Mouse (Mus musculus): ENCODE results near the gene Arhgef2. TPM values are rescaled to one million over a fixed set of nuclear protein-coding genes. Genes with fewer than 3 reads are reported as not detected.
"Not testable (repeated sequence)": the region's sequence is repeated elsewhere in the genome, so short reads cannot be mapped to it uniquely, and the experiment has no call there.

Gene Arhgef2
- polyA plus RNA-seq (2012; rRNA removed) = 164 and 192 TPM in 2 replicates

DNA sequence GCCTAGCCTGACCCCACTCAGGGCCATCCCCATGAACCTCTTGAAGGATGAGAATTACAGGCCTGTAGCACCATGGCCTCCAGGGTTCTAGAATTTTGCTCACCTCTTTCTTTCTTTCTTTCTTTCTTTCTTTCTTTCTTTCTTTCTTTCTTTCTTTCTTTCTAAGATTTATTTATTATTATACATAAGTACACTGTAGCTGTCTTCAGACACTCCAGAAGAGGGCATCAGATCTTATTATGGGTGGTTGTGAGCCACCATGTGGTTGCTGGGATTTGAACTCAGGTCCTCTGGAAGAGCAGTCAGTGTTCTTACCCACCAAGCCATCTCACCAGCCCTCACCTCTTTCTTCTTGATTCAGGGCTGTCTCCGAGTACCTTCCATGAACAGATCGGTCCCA, at the start of gene Arhgef2:
Arhgef2 (plus strand) TSS at position 301 of the 400 bp plus-strand sequence.
- H3K27me3 ChIP-seq (ENCODE audit: control insufficient read depth, insufficient read depth, low read length); H3K36me3 ChIP-seq (ENCODE audit: control insufficient read depth, insufficient read depth, low read length); H3K4me1 ChIP-seq (replicated peaks; ENCODE audit: control insufficient read depth, insufficient read depth, low read length); DNase-seq; H3K4me3 ChIP-seq (ENCODE audit: control insufficient read depth, insufficient read depth, low read length); H3K27ac ChIP-seq (ENCODE audit: control insufficient read depth, insufficient read depth, low read length): not testable (repeated sequence)
- 94% methylated on average over 2 of the region's 2 CpGs for WGBS

GRCm38 (mm10) chr3:88556616-88557015, 49.1 kb upstream of the Arhgef2 start:
- Histone ChIP-seq H3K4me1 (replicated peaks; ENCODE audit: control insufficient read depth, insufficient read depth, low read length) (peaks cover 9% of the 10 kb centered on the region), H3K27me3 (ENCODE audit: control insufficient read depth, insufficient read depth, low read length) (no peaks in the 10 kb centered on the region), H3K27ac (ENCODE audit: control insufficient read depth, insufficient read depth, low read length) (no peak overlapping the region), H3K4me3 (ENCODE audit: control insufficient read depth, insufficient read depth, low read length) (no peak overlapping the region), H3K36me3 (ENCODE audit: control insufficient read depth, insufficient read depth, low read length) (peaks cover 19% of the 10 kb centered on the region)
- WGBS = 95% methylated on average over 8 of the region's 8 CpGs
- no peak for TF ChIP-seq POLR2A (IDR thresholded peaks at IDR 0.05; ENCODE audit: control insufficient read depth, extremely low read depth, insufficient read depth, low read length, poor library complexity)
- no peak for DNase-seq

GRCm38 (mm10) chr3:88559596-88559995, 46.2 kb upstream of the Arhgef2 start:
- H3K27ac ChIP-seq (ENCODE audit: control insufficient read depth, insufficient read depth, low read length) = no peak overlapping the region
- H3K4me1 ChIP-seq (replicated peaks; ENCODE audit: control insufficient read depth, insufficient read depth, low read length) = peaks cover 5% of the 10 kb centered on the region; the same call in 1 of the 2 replicates
- H3K27me3 ChIP-seq (ENCODE audit: control insufficient read depth, insufficient read depth, low read length) = no peaks in the 10 kb centered on the region
- WGBS = over 99% methylated on average over 9 of the region's 9 CpGs
- DNase-seq = no peak
- H3K4me3 ChIP-seq (ENCODE audit: control insufficient read depth, insufficient read depth, low read length) = no peak overlapping the region
- TF ChIP-seq CTCF (IDR thresholded peaks at IDR 0.05; ENCODE audit: borderline replicate concordance, control insufficient read depth, extremely low read depth, insufficient read depth, low read length, poor library complexity) (no peak), POLR2A (IDR thresholded peaks at IDR 0.05; ENCODE audit: control insufficient read depth, extremely low read depth, insufficient read depth, low read length, poor library complexity) (no peak)
- peaks cover 26% of the 10 kb centered on the region for H3K36me3 ChIP-seq (ENCODE audit: control insufficient read depth, insufficient read depth, low read length)

DNA sequence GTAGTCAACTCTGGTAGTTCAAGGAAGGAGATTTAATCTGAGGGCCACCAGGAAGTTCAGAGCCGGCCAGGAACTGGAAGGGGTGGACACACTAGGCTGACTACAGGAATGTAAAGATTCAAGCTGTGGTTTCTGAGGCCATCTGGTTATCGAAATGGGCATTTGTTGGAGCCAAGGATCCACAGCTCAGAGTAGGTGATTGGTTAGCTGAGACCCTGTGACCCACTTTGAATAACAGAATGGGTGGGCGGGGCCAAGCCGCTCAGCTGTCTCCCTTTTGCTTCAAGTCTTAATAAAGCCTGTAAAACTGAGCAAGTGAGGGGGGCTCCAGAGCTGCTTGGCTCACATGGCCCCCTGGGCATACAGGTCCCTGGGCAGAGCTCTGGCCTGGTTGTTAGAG, 43.8 kb upstream of the Arhgef2 start:
- no peak overlapping the region for H3K27ac ChIP-seq (ENCODE audit: control insufficient read depth, insufficient read depth, low read length)
- peaks cover 46% of the 10 kb centered on the region for H3K36me3 ChIP-seq (ENCODE audit: control insufficient read depth, insufficient read depth, low read length)
- H3K27me3 ChIP-seq (ENCODE audit: control insufficient read depth, insufficient read depth, low read length) = no peaks in the 10 kb centered on the region
- DNase-seq = no peak
- WGBS = 96% methylated on average over 4 of the region's 4 CpGs
- no peak overlapping the region for H3K4me3 ChIP-seq (ENCODE audit: control insufficient read depth, insufficient read depth, low read length)
- H3K4me1 ChIP-seq (replicated peaks; ENCODE audit: control insufficient read depth, insufficient read depth, low read length) = no peaks in the 10 kb centered on the region
- no peak for TF ChIP-seq POLR2A (IDR thresholded peaks at IDR 0.05; ENCODE audit: control insufficient read depth, extremely low read depth, insufficient read depth, low read length, poor library complexity)
- no peak for TF ChIP-seq CTCF (IDR thresholded peaks at IDR 0.05; ENCODE audit: borderline replicate concordance, control insufficient read depth, extremely low read depth, insufficient read depth, low read length, poor library complexity)

GRCm38 (mm10) chr3:88563442-88563841, 42.3 kb upstream of the Arhgef2 start:
- TF ChIP-seq POLR2A (IDR thresholded peaks at IDR 0.05; ENCODE audit: control insufficient read depth, extremely low read depth, insufficient read depth, low read length, poor library complexity) (no peak), CTCF (IDR thresholded peaks at IDR 0.05; ENCODE audit: borderline replicate concordance, control insufficient read depth, extremely low read depth, insufficient read depth, low read length, poor library complexity) (no peak)
- Histone ChIP-seq H3K27me3 (ENCODE audit: control insufficient read depth, insufficient read depth, low read length) (no peaks in the 10 kb centered on the region), H3K27ac (ENCODE audit: control insufficient read depth, insufficient read depth, low read length) (no peak overlapping the region), H3K4me3 (ENCODE audit: control insufficient read depth, insufficient read depth, low read length) (no peak overlapping the region), H3K4me1 (replicated peaks; ENCODE audit: control insufficient read depth, insufficient read depth, low read length) (no peaks in the 10 kb centered on the region), H3K36me3 (ENCODE audit: control insufficient read depth, insufficient read depth, low read length) (peaks cover 58% of the 10 kb centered on the region)
- 92% methylated on average over 4 of the region's 4 CpGs for WGBS
- DNase-seq = no peak

- TF ChIP-seq POLR2A (IDR thresholded peaks at IDR 0.05; ENCODE audit: control insufficient read depth, extremely low read depth, insufficient read depth, low read length, poor library complexity) (no peak), CTCF (IDR thresholded peaks at IDR 0.05; ENCODE audit: borderline replicate concordance, control insufficient read depth, extremely low read depth, insufficient read depth, low read length, poor library complexity) (no peak)
- peaks cover 63% of the 10 kb centered on the region for H3K36me3 ChIP-seq (ENCODE audit: control insufficient read depth, insufficient read depth, low read length)
Observed at GRCm38 (mm10) chr3:88563966-88564365, 41.8 kb upstream of the Arhgef2 start.

GRCm38 (mm10) chr3:88566116-88566515, 39.6 kb upstream of the Arhgef2 start:
- no peak for DNase-seq
- Histone ChIP-seq H3K36me3 (ENCODE audit: control insufficient read depth, insufficient read depth, low read length) (peaks cover 49% of the 10 kb centered on the region), H3K4me1 (replicated peaks; ENCODE audit: control insufficient read depth, insufficient read depth, low read length) (no peaks in the 10 kb centered on the region), H3K27ac (ENCODE audit: control insufficient read depth, insufficient read depth, low read length) (no peak overlapping the region; the same call in 1 of the 2 replicates), H3K27me3 (ENCODE audit: control insufficient read depth, insufficient read depth, low read length) (no peaks in the 10 kb centered on the region), H3K4me3 (ENCODE audit: control insufficient read depth, insufficient read depth, low read length) (no peak overlapping the region)
- 95% methylated on average over 3 of the region's 3 CpGs for WGBS
- TF ChIP-seq CTCF (IDR thresholded peaks at IDR 0.05; ENCODE audit: borderline replicate concordance, control insufficient read depth, extremely low read depth, insufficient read depth, low read length, poor library complexity) (no peak), POLR2A (IDR thresholded peaks at IDR 0.05; ENCODE audit: control insufficient read depth, extremely low read depth, insufficient read depth, low read length, poor library complexity) (no peak)

More at GRCm38 (mm10) chr3:88563966-88564365, 41.8 kb upstream of the Arhgef2 start:
- no peak for DNase-seq
- Histone ChIP-seq H3K4me1 (replicated peaks; ENCODE audit: control insufficient read depth, insufficient read depth, low read length) (no peaks in the 10 kb centered on the region), H3K4me3 (ENCODE audit: control insufficient read depth, insufficient read depth, low read length) (no peak overlapping the region), H3K27me3 (ENCODE audit: control insufficient read depth, insufficient read depth, low read length) (no peaks in the 10 kb centered on the region), H3K27ac (ENCODE audit: control insufficient read depth, insufficient read depth, low read length) (no peak overlapping the region)
- WGBS = 98% methylated on average over 7 of the region's 7 CpGs
